Mouse (Mus musculus) megakaryocyte, embryonic 14.5 days (primary cell): ENCODE results near the gene Rsad1.

Experiments used
- FLI1 ChIP-seq: IDR thresholded peaks from 2 replicates; pipeline ENCODE4 v1.6.1; 2012; ENCODE audit warnings: low read length, inconsistent platforms, mixed read lengths
- GATA1 ChIP-seq: IDR thresholded peaks from 3 replicates; pipeline ENCODE4 v1.6.1; 2012; ENCODE audit warnings: mixed read lengths, low read length, inconsistent platforms, borderline replicate concordance

GRCm38 (mm10) chr11:94596311-94596852 is 47.3 kb upstream of the Rsad1 start:
- TF ChIP-seq GATA1 (no peak), FLI1 (no peak)
